Mouse (Mus musculus) forebrain, embryonic 11.5 days (tissue): ENCODE measurements around the gene Prpf39. TPM values are rescaled to one million over a fixed set of nuclear protein-coding genes. Genes with fewer than 3 reads are reported as not detected.

Experiments used
- ATAC-seq: fragments of 200-750 bp; cut with Nextera tagmentation; replicated peaks from 2 replicates; pipeline ENCODE4 v1.8.0; 2017; ENCODE audit warnings: moderate TSS enrichment; ENCODE audit not compliant: low FRiP score
- DNase-seq: peaks from one replicate; pipeline ENCODE4 v3.0.0-alpha.2; 2017; ENCODE audit warnings: low spot score
- H3K27ac ChIP-seq: fragments of 300-500 bp; sonication (generic); 2 replicates; pipeline ENCODE4 v1.5.1; 2014; ENCODE audit warnings: low read depth, low read length
- H3K27me3 ChIP-seq: fragments of 300-500 bp; sonication (generic); 2 replicates; pipeline ENCODE4 v1.6.1; 2014; ENCODE audit warnings: mild to moderate bottlenecking, low read length, mixed read lengths; ENCODE audit not compliant: control insufficient read depth, insufficient read depth
- H3K36me3 ChIP-seq: fragments of 300-500 bp; sonication (generic); 2 replicates; pipeline ENCODE4 v1.6.1; 2014; ENCODE audit warnings: mild to moderate bottlenecking, low read length, moderate library complexity, mixed read lengths; ENCODE audit not compliant: control insufficient read depth, insufficient read depth
- H3K4me1 ChIP-seq: fragments of 300-500 bp; sonication (generic); replicated peaks from 2 replicates; pipeline ENCODE4 v1.6.1; 2014; ENCODE audit warnings: low read length, mixed read lengths; ENCODE audit not compliant: control insufficient read depth, insufficient read depth
- H3K4me2 ChIP-seq: fragments of 300-500 bp; sonication (generic); 2 replicates; pipeline ENCODE4 v1.6.1; 2014; ENCODE audit warnings: low read depth, mild to moderate bottlenecking, low read length, moderate library complexity, mixed read lengths; ENCODE audit not compliant: severe bottlenecking
- H3K4me3 ChIP-seq: fragments of 300-500 bp; sonication (generic); 2 replicates; pipeline ENCODE4 v1.5.1; 2014; ENCODE audit warnings: low read depth, low read length
- H3K9ac ChIP-seq: fragments of 300-500 bp; sonication (generic); 2 replicates; pipeline ENCODE4 v1.6.1; 2014; ENCODE audit warnings: low read length
- H3K9me3 ChIP-seq: fragments of 300-500 bp; sonication (generic); 2 replicates; pipeline ENCODE4 v1.6.1; 2016; ENCODE audit warnings: low read length, mixed read lengths; ENCODE audit not compliant: control insufficient read depth
- WGBS: fragments of 180-500 bp; shearing (Covaris S2); extraction: QIAGEN DNeasy Blood & Tissue Kit; methylation state at CpG from one replicate; pipeline ENCODE4 v1.1.7; 2014; 5-methylcytosine and 5-hydroxymethylcytosine counted together
- polyA plus RNA-seq: library from polyadenylated mRNA; unstranded; fragments of >200 nt; fragmentation: Nextera tagmentation; extraction: Ambion mirVana; gene quantifications from 2 replicates; pipeline ENCODE4 v1.2.1, GENCODE M21; 2014

The Prpf39 gene
- polyA plus RNA-seq, 1 experiment from 2014 or later, result 74.5 TPM

- ATAC-seq, result no peak
- no peaks in the 10 kb centered on the region for H3K27me3 ChIP-seq
- H3K36me3 ChIP-seq, result peaks cover 4% of the 10 kb centered on the region; the same call in 1 of the 2 replicates
- H3K4me2 ChIP-seq, result no peak overlapping the region
- H3K9me3 ChIP-seq, result no peaks in the 10 kb centered on the region
- H3K9ac ChIP-seq, result no peak overlapping the region
- no peak overlapping the region for H3K27ac ChIP-seq
- no peak overlapping the region for H3K4me3 ChIP-seq
- H3K4me1 ChIP-seq, result no peaks in the 10 kb centered on the region
- DNase-seq, result no peak
Measured at GRCm38 (mm10) chr12:65061082-65061481, 24.9 kb downstream of the Prpf39 start.

- Histone ChIP-seq H3K4me1 (no peaks in the 10 kb centered on the region), H3K9me3 (no peaks in the 10 kb centered on the region), H3K4me3 (no peak overlapping the region), H3K27me3 (no peaks in the 10 kb centered on the region), H3K36me3 (peaks cover 8% of the 10 kb centered on the region), H3K4me2 (no peak overlapping the region), H3K27ac (no peak overlapping the region), H3K9ac (no peak overlapping the region)
- DNase-seq, result no peak
- ATAC-seq, result no peak
- WGBS, result 88% methylated on average over 2 of the region's 2 CpGs
Measured at GRCm38 (mm10) chr12:65065241-65065640, 29.1 kb downstream of the Prpf39 start.

GRCm38 (mm10) chr12:65066234-65066633, 30.1 kb downstream of the Prpf39 start:
- Histone ChIP-seq H3K9me3 (no peaks in the 10 kb centered on the region), H3K36me3 (peaks cover 8% of the 10 kb centered on the region), H3K9ac (no peak overlapping the region), H3K4me2 (no peak overlapping the region), H3K4me3 (no peak overlapping the region), H3K27ac (no peak overlapping the region), H3K4me1 (no peaks in the 10 kb centered on the region), H3K27me3 (no peaks in the 10 kb centered on the region)
- 77% methylated on average over 3 of the region's 3 CpGs for WGBS
- DNase-seq (no peak), ATAC-seq (no peak)

GRCm38 (mm10) chr12:65068409-65068808, 32.3 kb downstream of the Prpf39 start:
- no peak overlapping the region for H3K4me3 ChIP-seq
- H3K27me3 ChIP-seq, result no peaks in the 10 kb centered on the region
- no peaks in the 10 kb centered on the region for H3K9me3 ChIP-seq
- no peak overlapping the region for H3K27ac ChIP-seq
- H3K4me1 ChIP-seq, result no peaks in the 10 kb centered on the region
- WGBS, result 87% methylated on average over 4 of the region's 4 CpGs
- H3K36me3 ChIP-seq, result peaks cover 8% of the 10 kb centered on the region
- no peak overlapping the region for H3K4me2 ChIP-seq
- DNase-seq (no peak), ATAC-seq (no peak)
- H3K9ac ChIP-seq, result no peak overlapping the region

GRCm38 (mm10) chr12:65072911-65073610, 36.9 kb downstream of the Prpf39 start:
- Histone ChIP-seq H3K4me2 (peak overlapping the region; percentile 67), H3K9me3 (no peaks in the 10 kb centered on the region), H3K27me3 (no peaks in the 10 kb centered on the region), H3K36me3 (peaks cover 4% of the 10 kb centered on the region; the same call in 1 of the 2 replicates), H3K27ac (peak overlapping the region; percentile 77), H3K9ac (peak overlapping the region; percentile 94), H3K4me3 (peak overlapping the region; percentile 79), H3K4me1 (0 out of 2 replicates have a peak, but pooled peaks cover 6% of the 10 kb centered on the region)
- ATAC-seq (peak; percentile 78), DNase-seq (no peak)
- WGBS, result 4% methylated on average over 21 of the region's 21 CpGs

GRCm38 (mm10) chr12:65073611-65074178, 37.6 kb downstream of the Prpf39 start, which contains the start of gene Fkbp3:
TSS of gene Fkbp3 (minus strand) at chr12:65074007.
- Histone ChIP-seq H3K9me3 (no peaks in the 10 kb centered on the region), H3K4me3 (peak within 1 kb of the TSS; percentile 79), H3K27me3 (no peaks in the 10 kb centered on the region), H3K4me1 (0 out of 2 replicates have a peak, but pooled peaks cover 6% of the 10 kb centered on the region), H3K4me2 (peak within 1 kb of the TSS; percentile 67), H3K36me3 (peaks cover 3% of the 10 kb centered on the region; the same call in 1 of the 2 replicates), H3K27ac (peak within 1 kb of the TSS; percentile 77), H3K9ac (peak within 1 kb of the TSS; percentile 94)
- ATAC-seq (peak; percentile 99), DNase-seq (peak; percentile 98)
- WGBS, result under 1% methylated on average over 49 of the region's 49 CpGs

- Histone ChIP-seq H3K36me3 (no peaks in the 10 kb centered on the region), H3K27me3 (no peaks in the 10 kb centered on the region), H3K4me1 (0 out of 2 replicates have a peak, but pooled peaks cover 6% of the 10 kb centered on the region), H3K27ac (no peak overlapping the region), H3K4me3 (peak overlapping the region; percentile 87), H3K4me2 (peak overlapping the region; percentile 67), H3K9ac (no peak overlapping the region), H3K9me3 (no peaks in the 10 kb centered on the region)
- no peak for ATAC-seq
- 45% methylated on average over 7 of the region's 7 CpGs for WGBS
- DNase-seq, result no peak
Measured at GRCm38 (mm10) chr12:65074651-65075050, 38.5 kb downstream of the Prpf39 start.

GRCm38 (mm10) chr12:65075085-65075732, 39.1 kb downstream of the Prpf39 start, which contains the start of gene Fancm:
TSS of gene Fancm (plus strand) at chr12:65075603.
- no peaks in the 10 kb centered on the region for H3K9me3 ChIP-seq
- peak; percentile 91 for DNase-seq
- peak; percentile 42 for ATAC-seq
- H3K4me3 ChIP-seq, result peak within 1 kb of the TSS; percentile 87
- peak within 1 kb of the TSS; percentile 67 for H3K4me2 ChIP-seq
- no peaks in the 10 kb centered on the region for H3K27me3 ChIP-seq
- peak within 1 kb of the TSS; percentile 80 for H3K9ac ChIP-seq
- H3K4me1 ChIP-seq, result 0 out of 2 replicates have a peak, but pooled peaks cover 6% of the 10 kb centered on the region
- H3K36me3 ChIP-seq, result no peaks in the 10 kb centered on the region
- WGBS, result 2% methylated on average over 39 of the region's 39 CpGs
- H3K27ac ChIP-seq, result peak within 1 kb of the TSS; percentile 51; the same call in 1 of the 2 replicates
